Mouse (Mus musculus): ENCODE measurements around the gene Flna.
"Not testable (repeated sequence)": the region's sequence is repeated elsewhere in the genome, so short reads cannot be mapped to it uniquely, and the experiment has no call there.

The Flna gene

GRCm38 (mm10) chrX:74245687-74246086 lies 3.9 kb downstream of the Flna start:
- peak; percentile 84 to 89 for DNase-seq

GRCm38 (mm10) chrX:74245107-74245506 lies 4.5 kb downstream of the Flna start:
- no peak for DNase-seq

- peak; percentile 16 to 18 for DNase-seq
Measured at GRCm38 (mm10) chrX:74244614-74245083, 5.0 kb downstream of the Flna start.

- DNase-seq = no peak
Measured at GRCm38 (mm10) chrX:74243807-74244206, 5.8 kb downstream of the Flna start.

- DNase-seq = no peak
Measured at GRCm38 (mm10) chrX:74243396-74243795, 6.2 kb downstream of the Flna start.

- DNase-seq = no peak
Measured at GRCm38 (mm10) chrX:74240332-74240731, 9.3 kb downstream of the Flna start.

GRCm38 (mm10) chrX:74233196-74233595 lies 16.4 kb downstream of the Flna start:
- DNase-seq = no peak

GRCm38 (mm10) chrX:74230038-74230437 lies 19.6 kb downstream of the Flna start:
- DNase-seq = no peak

GRCm38 (mm10) chrX:74220099-74220498 lies 29.5 kb downstream of the Flna start:
- not testable (repeated sequence) for DNase-seq

- DNase-seq = no peak
Measured at GRCm38 (mm10) chrX:74219449-74219848, 30.2 kb downstream of the Flna start.

GRCm38 (mm10) chrX:74218496-74218895 lies 31.1 kb downstream of the Flna start:
- no peak for DNase-seq

- no peak for DNase-seq
Measured at GRCm38 (mm10) chrX:74203556-74203955, 46.1 kb downstream of the Flna start.

- DNase-seq = no peak
Measured at GRCm38 (mm10) chrX:74176959-74177358, 72.7 kb downstream of the Flna start, which contains the start of gene Tktl1. Gene Tktl1 (plus strand): TSS chrX:74177259.
